Mouse (Mus musculus): ENCODE data around the gene Cobll1. TPM values are rescaled to one million over a fixed set of nuclear protein-coding genes. Genes with fewer than 3 reads are reported as not detected.

Gene Cobll1
- total and polyA plus RNA-seq, 2 experiments: 10.0 to 13.6 TPM

GRCm38 (mm10) chr2:65216163-65216562, 23.0 kb downstream of the Cobll1 start:
- no peak overlapping the region for H3K27ac ChIP-seq (replicated peaks; ENCODE audit: insufficient read depth, low read depth, low read length)
- H3K9ac ChIP-seq (ENCODE audit: low read depth, low read length): no peak overlapping the region
- peaks cover 27% of the 10 kb centered on the region; the same call in 1 of the 2 replicates for H3K79me2 ChIP-seq (ENCODE audit: control insufficient read depth, insufficient read depth, low read length)
- no peaks in the 10 kb centered on the region for H3K36me3 ChIP-seq (ENCODE audit: control insufficient read depth, insufficient read depth, low read length)
- DNase-seq (ENCODE audit: extremely low read depth, low read depth, low spot score): no peak
- TF ChIP-seq POLR2A (IDR thresholded peaks at IDR 0.05; ENCODE audit: extremely low read depth, insufficient read depth, low read length) (no peak), CTCF (IDR thresholded peaks at IDR 0.05; ENCODE audit: low read depth, low read length) (no peak)
- H3K4me3 ChIP-seq (ENCODE audit: insufficient read depth, low read depth, low read length): no peak overlapping the region
- peaks cover 12% of the 10 kb centered on the region for H3K4me1 ChIP-seq (ENCODE audit: control insufficient read depth, insufficient read depth, low read length)
- H3K27me3 ChIP-seq (ENCODE audit: control insufficient read depth, insufficient read depth, low read length): no peaks in the 10 kb centered on the region

- Histone ChIP-seq H3K4me3 (ENCODE audit: insufficient read depth, low read depth, low read length) (no peak overlapping the region), H3K36me3 (ENCODE audit: control insufficient read depth, insufficient read depth, low read length) (no peaks in the 10 kb centered on the region), H3K27ac (replicated peaks; ENCODE audit: insufficient read depth, low read depth, low read length) (no peak overlapping the region), H3K4me1 (ENCODE audit: control insufficient read depth, insufficient read depth, low read length) (peaks cover 8% of the 10 kb centered on the region), H3K9ac (ENCODE audit: low read depth, low read length) (no peak overlapping the region), H3K27me3 (ENCODE audit: control insufficient read depth, insufficient read depth, low read length) (no peaks in the 10 kb centered on the region), H3K79me2 (ENCODE audit: control insufficient read depth, insufficient read depth, low read length) (peaks cover 32% of the 10 kb centered on the region; the same call in 1 of the 2 replicates)
- no peak for DNase-seq (ENCODE audit: extremely low read depth, low read depth, low spot score)
- TF ChIP-seq POLR2A (IDR thresholded peaks at IDR 0.05; ENCODE audit: extremely low read depth, insufficient read depth, low read length) (no peak), CTCF (IDR thresholded peaks at IDR 0.05; ENCODE audit: low read depth, low read length) (no peak)
- WGBS: 91% methylated on average over 1 of the region's 1 CpGs
Observed at GRCm38 (mm10) chr2:65214556-65214955, 24.6 kb downstream of the Cobll1 start.

DNA sequence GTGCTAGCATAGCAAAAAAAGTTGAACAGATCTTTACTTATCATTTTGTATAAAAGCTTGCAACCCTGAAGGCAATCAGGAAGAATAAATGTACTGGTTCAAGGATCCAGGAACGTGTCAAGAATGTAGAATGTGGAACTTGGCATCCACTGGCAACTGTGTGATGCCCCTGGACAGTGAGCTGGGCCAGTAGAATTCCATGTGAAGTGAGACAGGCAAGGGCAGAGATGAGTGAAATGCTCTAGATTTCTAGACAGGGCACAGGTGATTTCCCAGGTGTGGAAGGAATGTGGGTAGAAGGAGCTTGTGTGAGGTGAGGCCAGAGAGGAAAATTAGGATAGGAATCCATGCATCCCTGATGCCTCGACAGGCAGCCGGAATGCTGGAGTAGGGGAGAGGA, 25.5 kb downstream of the Cobll1 start:
- no peak overlapping the region for H3K9ac ChIP-seq (ENCODE audit: low read depth, low read length)

DNA sequence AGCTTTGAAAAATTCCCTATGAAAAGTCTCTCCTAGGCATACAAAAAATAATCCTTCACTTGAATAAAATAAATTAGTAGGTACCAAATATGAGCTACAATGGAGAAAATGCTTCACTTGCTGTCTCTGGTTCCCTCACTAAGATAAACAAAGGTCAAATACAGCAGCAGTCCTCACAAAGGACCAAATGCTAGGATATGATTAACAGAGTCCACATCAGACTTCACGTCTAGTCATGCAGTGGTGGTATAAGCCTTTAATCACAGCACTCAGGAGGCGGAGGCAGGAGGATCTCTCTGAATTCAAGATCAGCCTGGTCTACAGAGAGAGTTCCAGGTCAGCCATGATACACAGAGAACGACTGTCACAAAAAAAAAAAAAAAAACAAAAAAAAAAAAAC, 27.6 kb downstream of the Cobll1 start:
- no peak overlapping the region for H3K27ac ChIP-seq (replicated peaks; ENCODE audit: insufficient read depth, low read depth, low read length)
- peaks cover 24% of the 10 kb centered on the region; the same call in 1 of the 2 replicates for H3K79me2 ChIP-seq (ENCODE audit: control insufficient read depth, insufficient read depth, low read length)
- 63% methylated on average over 3 of the region's 3 CpGs for WGBS

More for the DNA sequence above, 25.5 kb downstream of the Cobll1 start:
- Histone ChIP-seq H3K4me1 (ENCODE audit: control insufficient read depth, insufficient read depth, low read length) (peaks cover 3% of the 10 kb centered on the region), H3K79me2 (ENCODE audit: control insufficient read depth, insufficient read depth, low read length) (peaks cover 32% of the 10 kb centered on the region; the same call in 1 of the 2 replicates), H3K27ac (replicated peaks; ENCODE audit: insufficient read depth, low read depth, low read length) (no peak overlapping the region), H3K27me3 (ENCODE audit: control insufficient read depth, insufficient read depth, low read length) (no peaks in the 10 kb centered on the region), H3K4me3 (ENCODE audit: insufficient read depth, low read depth, low read length) (no peak overlapping the region), H3K36me3 (ENCODE audit: control insufficient read depth, insufficient read depth, low read length) (no peaks in the 10 kb centered on the region)
- TF ChIP-seq CTCF (IDR thresholded peaks at IDR 0.05; ENCODE audit: low read depth, low read length) (no peak), POLR2A (IDR thresholded peaks at IDR 0.05; ENCODE audit: extremely low read depth, insufficient read depth, low read length) (no peak)
- WGBS: 91% methylated on average over 3 of the region's 3 CpGs
- DNase-seq (ENCODE audit: extremely low read depth, low read depth, low spot score): no peak

GRCm38 (mm10) chr2:65207750-65208149, 31.5 kb downstream of the Cobll1 start:
- no peak for DNase-seq (ENCODE audit: extremely low read depth, low read depth, low spot score)
- Histone ChIP-seq H3K27ac (replicated peaks; ENCODE audit: insufficient read depth, low read depth, low read length) (no peak overlapping the region), H3K36me3 (ENCODE audit: control insufficient read depth, insufficient read depth, low read length) (no peaks in the 10 kb centered on the region), H3K79me2 (ENCODE audit: control insufficient read depth, insufficient read depth, low read length) (peaks cover 17% of the 10 kb centered on the region; the same call in 1 of the 2 replicates), H3K4me3 (ENCODE audit: insufficient read depth, low read depth, low read length) (no peak overlapping the region), H3K27me3 (ENCODE audit: control insufficient read depth, insufficient read depth, low read length) (no peaks in the 10 kb centered on the region), H3K9ac (ENCODE audit: low read depth, low read length) (no peak overlapping the region), H3K4me1 (ENCODE audit: control insufficient read depth, insufficient read depth, low read length) (no peaks in the 10 kb centered on the region; the same call in 1 of the 2 replicates)
- 86% methylated on average over 2 of the region's 2 CpGs for WGBS
- TF ChIP-seq CTCF (IDR thresholded peaks at IDR 0.05; ENCODE audit: low read depth, low read length) (no peak), POLR2A (IDR thresholded peaks at IDR 0.05; ENCODE audit: extremely low read depth, insufficient read depth, low read length) (no peak)

More for the DNA sequence above, 27.6 kb downstream of the Cobll1 start:
- Histone ChIP-seq H3K27me3 (ENCODE audit: control insufficient read depth, insufficient read depth, low read length) (no peaks in the 10 kb centered on the region), H3K4me3 (ENCODE audit: insufficient read depth, low read depth, low read length) (no peak overlapping the region), H3K4me1 (ENCODE audit: control insufficient read depth, insufficient read depth, low read length) (no peaks in the 10 kb centered on the region; the same call in 1 of the 2 replicates), H3K36me3 (ENCODE audit: control insufficient read depth, insufficient read depth, low read length) (no peaks in the 10 kb centered on the region), H3K9ac (ENCODE audit: low read depth, low read length) (no peak overlapping the region)
- DNase-seq (ENCODE audit: extremely low read depth, low read depth, low spot score): peak; percentile 50
- TF ChIP-seq CTCF (IDR thresholded peaks at IDR 0.05; ENCODE audit: low read depth, low read length) (no peak), POLR2A (IDR thresholded peaks at IDR 0.05; ENCODE audit: extremely low read depth, insufficient read depth, low read length) (no peak)

DNA sequence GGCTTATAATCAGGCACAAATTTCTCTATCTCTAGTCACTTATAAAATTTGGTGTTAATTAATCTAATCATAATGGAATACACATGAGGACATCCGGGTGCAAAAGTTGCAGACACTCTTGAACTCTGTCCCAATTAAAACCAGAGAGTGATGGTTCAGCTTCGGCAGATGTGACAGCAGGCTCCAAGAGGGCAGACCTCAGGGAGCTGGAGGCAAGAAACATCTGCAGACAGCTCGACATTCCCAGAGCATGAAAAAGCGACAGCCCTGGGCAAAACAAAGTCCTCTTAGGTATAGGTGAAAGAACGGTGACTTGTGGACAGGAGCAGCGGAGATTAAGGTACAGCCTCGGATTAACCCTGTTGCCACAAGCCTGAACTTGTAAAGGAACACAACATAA, 35.5 kb downstream of the Cobll1 start:
- Histone ChIP-seq H3K4me3 (ENCODE audit: insufficient read depth, low read depth, low read length) (no peak overlapping the region), H3K79me2 (ENCODE audit: control insufficient read depth, insufficient read depth, low read length) (peaks cover 28% of the 10 kb centered on the region; the same call in 1 of the 2 replicates), H3K9ac (ENCODE audit: low read depth, low read length) (no peak overlapping the region), H3K27ac (replicated peaks; ENCODE audit: insufficient read depth, low read depth, low read length) (no peak overlapping the region), H3K4me1 (ENCODE audit: control insufficient read depth, insufficient read depth, low read length) (peaks cover 2% of the 10 kb centered on the region; the same call in 1 of the 2 replicates), H3K36me3 (ENCODE audit: control insufficient read depth, insufficient read depth, low read length) (no peaks in the 10 kb centered on the region), H3K27me3 (ENCODE audit: control insufficient read depth, insufficient read depth, low read length) (no peaks in the 10 kb centered on the region)
- WGBS: 60% methylated on average over 7 of the region's 7 CpGs
- TF ChIP-seq POLR2A (IDR thresholded peaks at IDR 0.05; ENCODE audit: extremely low read depth, insufficient read depth, low read length) (no peak), CTCF (IDR thresholded peaks at IDR 0.05; ENCODE audit: low read depth, low read length) (no peak)
- DNase-seq (ENCODE audit: extremely low read depth, low read depth, low spot score): no peak

Measured in liver, adult 2 months (tissue).